Mouse (Mus musculus) megakaryocyte, embryonic 14.5 days (primary cell): ENCODE results near the gene Slc39a11. TPM values are rescaled to one million over a fixed set of nuclear protein-coding genes. Genes with fewer than 3 reads are reported as not detected.
A peak's percentile ranks its signal among the peaks of the same experiment; 100 is the strongest.

Experiments used
- H3K27me3 ChIP-seq: replicated peaks from 2 replicates; pipeline ENCODE3; 2012; ENCODE audit warnings: inconsistent platforms
- H3K36me3 ChIP-seq: replicated peaks from 2 replicates; pipeline ENCODE3; 2012; ENCODE audit warnings: low read length, inconsistent platforms, mixed read lengths
- H3K4me1 ChIP-seq: 2 replicates; pipeline ENCODE4 v1.6.1; 2012; ENCODE audit warnings: inconsistent platforms
- H3K4me3 ChIP-seq: replicated peaks from 2 replicates; pipeline ENCODE3; 2012; ENCODE audit warnings: moderate library complexity, mild to moderate bottlenecking, inconsistent platforms
- H3K9me3 ChIP-seq: 2 replicates; pipeline ENCODE4 v1.6.1; 2012; ENCODE audit warnings: inconsistent platforms
- FLI1 ChIP-seq: IDR thresholded peaks from 2 replicates; pipeline ENCODE4 v1.6.1; 2012; ENCODE audit warnings: low read length, inconsistent platforms, mixed read lengths
- GATA1 ChIP-seq: IDR thresholded peaks from 3 replicates; pipeline ENCODE4 v1.6.1; 2012; ENCODE audit warnings: mixed read lengths, low read length, inconsistent platforms, borderline replicate concordance
- polyA plus RNA-seq: library from polyadenylated mRNA; stranded (reverse); fragments of >175 nt; gene quantifications from 2 replicates; pipeline ENCODE4 v1.2.3, GENCODE M21; 2012; ENCODE audit warnings: low replicate concordance; ENCODE audit not compliant: insufficient read depth

Slc39a11 gene
- polyA plus RNA-seq, 1 experiment = 20.6 TPM

GRCm38 (mm10) chr11:113206099-113206498, 443.8 kb downstream of the Slc39a11 start:
- H3K9me3 ChIP-seq = peaks cover 25% of the 10 kb centered on the region
- H3K4me3 ChIP-seq = no peak overlapping the region
- peaks cover 6% of the 10 kb centered on the region; the same call in 1 of the 2 replicates for H3K4me1 ChIP-seq
- no peaks in the 10 kb centered on the region for H3K36me3 ChIP-seq
- H3K27me3 ChIP-seq = peaks cover 14% of the 10 kb centered on the region
- no peak for TF ChIP-seq FLI1
- no peak for TF ChIP-seq GATA1

DNA sequence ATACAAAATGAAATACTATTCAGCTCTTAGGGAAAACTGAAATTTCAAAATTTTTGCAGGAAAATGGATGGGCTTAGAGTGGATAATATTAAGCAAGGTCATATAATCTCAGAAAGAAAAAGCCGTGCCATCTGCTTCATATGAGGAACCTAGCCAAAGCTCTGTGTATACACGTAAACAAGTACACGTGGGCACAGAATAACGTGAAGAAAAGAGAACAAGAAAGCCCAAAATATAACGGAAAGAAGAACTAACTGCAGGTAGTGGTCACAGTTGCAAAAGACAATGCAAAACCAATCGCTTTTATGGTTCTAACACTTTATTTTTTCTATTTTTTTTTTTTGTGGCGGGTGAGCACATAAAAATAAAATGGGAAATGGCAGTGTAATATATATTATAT, 446.9 kb downstream of the Slc39a11 start:
- peaks cover 42% of the 10 kb centered on the region for H3K27me3 ChIP-seq
- peaks cover 9% of the 10 kb centered on the region; the same call in 1 of the 2 replicates for H3K9me3 ChIP-seq
- peaks cover 8% of the 10 kb centered on the region; the same call in 1 of the 2 replicates for H3K4me1 ChIP-seq
- no peak overlapping the region for H3K4me3 ChIP-seq
- no peaks in the 10 kb centered on the region for H3K36me3 ChIP-seq
- no peak for TF ChIP-seq FLI1
- no peak for TF ChIP-seq GATA1

DNA sequence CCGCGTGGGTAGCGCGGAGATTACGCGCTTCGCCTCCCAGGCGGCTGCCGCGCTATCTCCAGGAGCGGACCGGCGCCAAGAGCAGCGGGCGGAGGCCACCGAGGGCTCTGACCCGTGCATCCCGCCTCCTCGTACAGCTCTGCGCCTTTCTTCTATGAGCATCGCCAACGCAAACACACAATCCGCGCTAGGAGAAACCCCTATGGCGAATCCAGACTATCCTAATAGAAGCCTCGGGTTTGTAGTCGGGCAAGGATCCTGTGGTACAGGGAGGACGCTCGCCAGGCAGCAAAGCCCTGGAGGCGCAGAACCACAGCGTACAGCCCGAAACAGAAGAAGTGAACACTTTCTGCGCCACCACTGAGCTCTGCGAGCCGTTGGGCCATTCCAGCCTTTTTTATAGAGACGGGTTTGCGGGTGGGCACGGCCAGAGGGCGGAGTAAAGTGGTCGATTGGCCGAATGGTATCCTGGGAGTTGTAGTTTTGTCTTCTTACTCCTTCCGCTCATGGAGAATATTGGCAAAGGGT, 448.3 kb downstream of the Slc39a11 start:
- Histone ChIP-seq H3K9me3 (peaks cover 4% of the 10 kb centered on the region; the same call in 1 of the 2 replicates), H3K27me3 (peaks cover 53% of the 10 kb centered on the region), H3K4me3 (peak overlapping the region; percentile 88), H3K36me3 (no peaks in the 10 kb centered on the region), H3K4me1 (peaks cover 8% of the 10 kb centered on the region; the same call in 1 of the 2 replicates)
- TF ChIP-seq GATA1 (no peak), FLI1 (no peak)

DNA sequence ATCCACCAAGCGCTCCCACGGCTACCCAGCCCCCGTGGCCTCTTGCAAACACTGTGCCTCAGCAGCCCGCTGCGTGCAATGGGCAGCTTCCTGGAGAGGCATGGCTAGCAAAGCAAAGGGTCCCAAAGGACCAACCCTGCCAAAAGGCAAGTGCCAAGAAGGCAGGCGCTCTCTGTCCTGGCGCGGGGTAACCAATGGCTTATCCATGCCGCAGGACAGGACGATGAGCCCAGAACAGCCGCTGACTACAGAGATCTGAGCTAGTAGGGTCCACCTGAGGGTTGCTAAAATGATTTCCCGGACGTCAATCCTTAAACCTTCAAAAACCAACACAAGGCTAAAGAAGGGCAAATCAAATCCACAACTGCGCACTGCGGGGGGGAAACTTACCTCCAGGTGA, 449.0 kb downstream of the Slc39a11 start:
- TF ChIP-seq FLI1 = no peak
- no peak for TF ChIP-seq GATA1
- Histone ChIP-seq H3K9me3 (peaks cover 4% of the 10 kb centered on the region; the same call in 1 of the 2 replicates), H3K4me1 (peaks cover 8% of the 10 kb centered on the region; the same call in 1 of the 2 replicates), H3K27me3 (peaks cover 56% of the 10 kb centered on the region), H3K36me3 (no peaks in the 10 kb centered on the region), H3K4me3 (no peak overlapping the region)

DNA sequence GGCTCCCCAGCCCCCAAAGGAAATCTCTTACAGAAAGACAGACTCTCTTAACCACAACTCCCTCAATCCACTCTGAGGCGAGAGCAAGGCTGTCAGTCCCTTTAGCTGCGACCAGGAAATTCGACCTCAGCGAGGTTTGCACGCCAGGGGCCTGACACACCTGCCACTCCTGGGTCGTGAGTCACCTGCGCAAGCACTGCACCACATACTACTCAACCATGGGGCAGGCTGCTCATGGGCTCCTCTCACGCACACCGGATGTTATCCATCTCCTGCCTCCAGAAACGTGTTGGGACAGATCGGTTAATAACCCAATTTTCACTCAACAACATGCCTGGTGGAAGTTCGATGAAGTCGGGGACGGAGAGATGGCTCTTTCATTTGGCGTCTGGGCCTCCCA, 451.3 kb downstream of the Slc39a11 start:
- Histone ChIP-seq H3K4me1 (peaks cover 8% of the 10 kb centered on the region; the same call in 1 of the 2 replicates), H3K36me3 (no peaks in the 10 kb centered on the region), H3K4me3 (no peak overlapping the region), H3K27me3 (peaks cover 67% of the 10 kb centered on the region), H3K9me3 (no peaks in the 10 kb centered on the region)
- no peak for TF ChIP-seq FLI1
- TF ChIP-seq GATA1 = no peak

DNA sequence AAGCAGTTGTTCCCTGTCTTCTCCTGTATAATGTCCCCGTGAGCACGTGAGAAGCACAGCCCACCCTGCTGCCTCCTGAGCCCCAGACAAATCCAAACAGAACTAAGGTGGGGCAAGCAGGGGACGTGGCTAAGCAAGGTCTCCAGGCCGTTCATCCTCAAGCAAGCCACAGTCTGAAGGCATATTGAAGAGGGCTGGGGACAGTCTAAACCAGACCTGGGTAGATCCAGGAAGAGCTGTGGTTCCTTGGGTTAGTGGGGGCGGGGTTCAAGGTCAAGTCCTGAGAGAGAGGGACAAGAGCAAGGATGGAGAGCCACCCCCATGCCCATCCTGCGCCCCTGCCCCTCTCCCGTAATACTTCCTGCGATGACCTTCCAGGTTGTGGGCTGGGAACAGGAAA, 452.3 kb downstream of the Slc39a11 start:
- TF ChIP-seq FLI1 (no peak), GATA1 (no peak)
- H3K27me3 ChIP-seq = peaks cover 70% of the 10 kb centered on the region
- peaks cover 8% of the 10 kb centered on the region; the same call in 1 of the 2 replicates for H3K4me1 ChIP-seq
- H3K4me3 ChIP-seq = no peak overlapping the region
- 0 out of 2 replicates have a peak, but pooled peaks cover 2% of the 10 kb centered on the region for H3K9me3 ChIP-seq
- no peaks in the 10 kb centered on the region for H3K36me3 ChIP-seq

- H3K4me1 ChIP-seq = peaks cover 5% of the 10 kb centered on the region; the same call in 1 of the 2 replicates
- H3K4me3 ChIP-seq = no peak overlapping the region
- 0 out of 2 replicates have a peak, but pooled peaks cover 8% of the 10 kb centered on the region for H3K9me3 ChIP-seq
- H3K27me3 ChIP-seq = peaks cover 69% of the 10 kb centered on the region
- H3K36me3 ChIP-seq = no peaks in the 10 kb centered on the region
- no peak for TF ChIP-seq GATA1
- TF ChIP-seq FLI1 = no peak
These were observed 453.5 kb downstream of the Slc39a11 start for GRCm38 (mm10) chr11:113196234-113197007.

Other genes starting within 250 kb of the Slc39a11 start
- not detected in 2 replicates for gene Sstr2, start 30.7 kb downstream of the Slc39a11 start, polyA plus RNA-seq
- 28.4 and 32.8 TPM in 2 replicates for gene Cog1, start 910 bp downstream of the Slc39a11 start, polyA plus RNA-seq
- 129 and 266 TPM in 2 replicates for gene Fam104a, start 34.1 kb upstream of the Slc39a11 start, polyA plus RNA-seq
- gene D11Wsu47e, start 34.3 kb upstream of the Slc39a11 start, polyA plus RNA-seq = 5.2 TPM in 1 of 2 replicates, not detected in the other
- gene Cpsf4l, start 59.9 kb upstream of the Slc39a11 start, polyA plus RNA-seq = not detected in 2 replicates
- 2.9 and 9.4 TPM in 2 replicates for gene Cdc42ep4, start 101.8 kb upstream of the Slc39a11 start, polyA plus RNA-seq